Mouse (Mus musculus) CD8-positive naive resting alpha-beta T cell, adult 2 months (primary cell): Measurements from ENCODE around the gene Ebp.

Experiments
- DNase-seq, 2 experiments: peaks; one replicate each; pipeline ENCODE4 v3.0.0; 2022; ENCODE audit warnings: low read depth in 2 of 2, low spot score in 2 of 2

Ebp gene

GRCm38 (mm10) chrX:8193419-8193723 is at the start of gene Ebp:
Ebp (minus strand) TSS chrX:8193512.
- no peak for DNase-seq

DNA sequence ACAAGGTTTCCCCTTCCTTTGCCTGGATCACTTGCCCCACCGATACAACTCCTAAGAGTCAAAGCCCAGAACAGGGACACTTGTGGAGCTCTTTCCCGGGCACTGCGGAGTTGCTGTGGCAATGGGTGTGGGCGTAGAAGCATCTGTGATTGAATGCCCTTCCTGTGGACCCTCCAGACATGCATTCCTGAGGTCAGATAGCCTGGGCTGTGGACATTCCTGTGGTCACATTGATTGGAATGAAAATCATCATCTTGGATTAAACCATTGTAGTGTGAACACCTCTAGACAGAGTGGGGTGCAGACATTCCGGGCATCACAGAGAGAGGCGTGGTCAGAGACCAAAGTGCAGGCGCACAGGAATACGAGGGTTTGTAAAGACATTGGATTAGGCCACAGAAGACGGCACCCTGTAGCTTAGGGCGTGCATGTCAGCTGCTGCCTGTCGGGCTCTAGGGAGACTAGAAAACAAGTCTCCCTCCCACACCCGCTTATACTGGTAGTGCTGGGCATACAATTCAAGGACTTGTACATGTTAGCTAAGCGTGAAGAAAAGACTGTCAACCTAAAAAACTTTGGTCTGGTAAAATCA is 45.6 kb upstream of the Ebp start:
- no peak for DNase-seq

- DNase-seq = no peak
Observed at GRCm38 (mm10) chrX:8236704-8237103, 43.4 kb upstream of the Ebp start.

- no peak for DNase-seq
Observed at GRCm38 (mm10) chrX:8233602-8234001, 40.3 kb upstream of the Ebp start.

GRCm38 (mm10) chrX:8230272-8230671 is 37.0 kb upstream of the Ebp start:
- no peak for DNase-seq

GRCm38 (mm10) chrX:8223473-8223872 is 30.2 kb upstream of the Ebp start:
- DNase-seq = no peak

GRCm38 (mm10) chrX:8222678-8223421 is 29.5 kb upstream of the Ebp start:
- DNase-seq = no peak

- no peak for DNase-seq
Observed at GRCm38 (mm10) chrX:8222296-8222677, 29.0 kb upstream of the Ebp start.

- no peak for DNase-seq
Observed at GRCm38 (mm10) chrX:8219651-8220050, 26.3 kb upstream of the Ebp start.

- no peak for DNase-seq
Observed at GRCm38 (mm10) chrX:8218114-8218513, 24.8 kb upstream of the Ebp start.

- DNase-seq = no peak
Observed at GRCm38 (mm10) chrX:8217383-8217782, 24.1 kb upstream of the Ebp start.

DNA sequence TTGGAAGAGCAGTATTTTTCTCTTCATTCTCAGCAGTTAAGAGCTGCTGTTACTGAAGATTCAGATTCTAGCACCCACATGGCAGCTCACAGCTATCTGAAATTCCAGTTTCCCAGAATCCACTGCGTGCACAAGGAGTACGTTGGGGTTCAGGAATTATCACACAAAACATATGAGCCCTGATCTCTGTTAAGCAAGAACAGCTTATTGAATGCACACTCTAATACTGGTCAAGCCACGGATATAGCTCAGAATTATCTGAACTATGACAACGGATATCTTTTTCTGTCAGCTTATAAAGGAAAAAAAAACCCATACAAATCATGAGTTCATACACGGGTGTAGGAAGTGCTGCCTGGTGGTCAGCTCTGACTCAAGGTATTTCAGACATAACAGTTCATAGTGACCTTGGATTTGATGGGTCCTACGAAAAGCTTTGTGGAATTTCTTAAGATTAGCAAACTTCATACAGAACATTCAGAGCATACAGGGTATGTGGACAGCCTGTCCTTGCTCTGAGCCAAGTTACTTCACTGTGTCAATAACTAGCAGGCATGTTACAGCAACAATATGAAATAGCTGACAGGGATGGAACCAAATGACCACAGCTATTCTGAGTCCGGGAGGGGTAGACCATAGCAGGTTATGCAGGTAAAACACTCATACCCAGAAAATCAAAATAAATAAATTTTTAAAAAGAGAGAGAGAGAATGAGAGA is 18.3 kb upstream of the Ebp start:
- DNase-seq = no peak

DNA sequence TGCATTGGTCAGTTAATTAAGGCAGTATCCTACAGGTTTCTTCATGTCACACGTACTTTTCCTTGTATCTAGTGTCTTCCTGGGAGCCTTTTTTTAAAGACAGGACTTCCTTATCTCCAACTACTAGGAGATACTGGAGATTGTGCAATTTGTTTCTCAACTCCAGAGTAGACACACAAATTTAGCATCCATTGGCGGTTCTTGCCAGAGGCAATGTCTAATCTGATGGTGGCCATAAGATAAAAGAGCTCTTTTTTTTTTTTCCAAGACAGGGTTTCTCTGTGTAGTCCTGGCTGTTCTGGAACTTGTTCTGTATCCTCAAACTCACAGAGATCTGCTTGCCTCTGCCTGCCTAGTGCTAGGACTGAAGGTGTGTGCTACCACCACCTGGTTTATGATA is 16.4 kb upstream of the Ebp start:
- DNase-seq = no peak

DNA sequence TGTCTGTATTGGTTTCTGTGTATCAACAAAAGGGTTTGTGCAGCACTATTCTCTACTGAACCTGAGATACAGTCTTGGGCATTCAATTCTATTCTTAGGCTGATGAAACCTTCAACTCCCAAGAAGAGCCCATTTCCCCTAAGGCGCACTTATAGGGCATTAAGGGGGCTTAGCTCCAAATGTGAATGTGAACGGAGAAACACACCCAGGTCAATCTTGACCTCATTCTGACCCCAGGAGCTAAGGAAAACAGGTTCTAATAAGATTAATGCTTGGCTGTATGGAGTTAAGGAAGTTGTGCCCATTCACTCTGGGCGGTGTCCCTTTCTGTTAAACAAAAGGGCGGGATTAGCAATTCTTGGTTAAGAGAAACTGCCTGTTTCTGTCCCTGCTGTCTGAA is 13.9 kb upstream of the Ebp start:
- no peak for DNase-seq

DNA sequence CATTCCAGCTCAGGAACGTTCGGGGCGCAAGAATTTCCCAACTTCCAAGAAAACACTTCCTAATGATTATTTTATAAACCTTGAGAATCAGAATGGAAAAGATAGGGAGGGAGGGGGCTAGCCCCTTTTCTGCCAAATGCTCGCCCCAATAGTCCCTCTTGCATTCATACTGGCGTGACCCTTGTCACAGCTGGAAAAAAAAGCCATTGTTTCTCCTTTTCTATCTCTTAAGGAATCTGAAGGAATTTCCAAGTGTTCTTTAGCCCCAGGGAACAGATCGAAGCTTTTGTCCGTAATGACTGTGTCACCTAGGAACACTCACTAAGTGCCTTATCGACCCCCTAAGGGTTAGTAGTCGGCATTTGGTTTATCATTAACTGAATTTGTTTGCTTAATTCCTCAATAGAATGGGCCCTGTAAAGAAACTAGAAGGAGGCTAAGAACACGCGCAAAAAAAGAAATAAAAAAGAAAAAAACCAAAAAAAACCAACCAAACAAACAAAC is 13.4 kb upstream of the Ebp start:
- DNase-seq = no peak

DNA sequence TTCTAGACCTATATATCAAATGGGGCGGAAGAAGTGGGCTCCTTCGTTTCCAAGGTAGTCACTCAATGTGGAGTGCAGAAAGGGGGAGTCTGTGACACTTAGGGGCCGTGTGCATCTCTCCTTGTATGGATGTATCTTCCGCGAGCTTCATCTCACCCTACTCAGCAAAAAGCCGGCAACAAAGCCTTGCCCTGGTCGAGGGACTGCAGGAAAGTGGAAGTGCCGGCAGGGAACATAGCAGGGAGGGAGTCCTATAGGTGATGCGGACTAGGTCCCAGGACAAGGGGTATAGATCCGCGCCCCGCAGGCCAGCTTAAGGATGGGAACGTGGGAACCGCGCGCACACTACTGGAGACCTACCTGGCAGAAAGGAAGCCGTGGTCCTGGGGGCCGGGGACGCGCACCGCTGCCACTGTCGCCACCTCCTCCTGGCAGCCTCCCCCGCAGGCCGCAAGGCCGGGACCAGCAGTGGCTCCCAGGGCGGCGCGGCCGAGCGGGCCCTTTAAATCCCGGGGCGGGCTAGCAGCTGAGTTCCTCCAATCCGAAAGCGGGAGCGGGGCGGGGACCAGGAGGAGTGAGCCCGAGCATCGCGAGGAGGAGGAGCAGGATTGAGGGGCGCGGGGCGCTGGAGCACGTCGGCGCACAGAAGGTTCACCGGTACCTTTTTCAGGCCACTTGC is 12.8 kb upstream of the Ebp start, which contains the start of gene Porcn:
Gene Porcn, minus strand, starts transcription at position 511 of the 679 bp plus-strand sequence.
- no peak for DNase-seq

- no peak for DNase-seq
Observed at GRCm38 (mm10) chrX:8205551-8205950, 12.2 kb upstream of the Ebp start.

GRCm38 (mm10) chrX:8205088-8205487 is 11.8 kb upstream of the Ebp start:
- no peak for DNase-seq

DNA sequence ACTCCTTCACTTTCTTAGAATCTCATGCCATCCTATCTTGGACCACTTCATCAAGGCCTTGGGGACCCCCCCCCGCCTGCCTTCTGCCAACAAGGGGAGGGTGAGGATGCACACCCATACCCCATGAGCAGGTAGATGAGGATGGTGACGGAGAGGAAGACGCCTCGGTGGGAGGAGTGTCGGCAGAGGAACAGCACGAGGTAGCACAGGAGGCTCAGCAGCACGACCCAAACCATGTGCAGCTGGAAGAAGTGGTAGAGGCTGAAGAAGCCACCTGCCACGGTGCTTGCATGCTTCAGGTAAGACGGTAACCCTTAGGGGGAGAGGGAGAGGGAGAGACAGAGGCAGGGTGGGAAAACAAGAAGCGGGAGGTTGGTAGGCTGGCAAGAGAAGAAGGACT is 10.8 kb upstream of the Ebp start:
- no peak for DNase-seq

- no peak for DNase-seq
Observed at GRCm38 (mm10) chrX:8203105-8203504, 9.8 kb upstream of the Ebp start.

DNA sequence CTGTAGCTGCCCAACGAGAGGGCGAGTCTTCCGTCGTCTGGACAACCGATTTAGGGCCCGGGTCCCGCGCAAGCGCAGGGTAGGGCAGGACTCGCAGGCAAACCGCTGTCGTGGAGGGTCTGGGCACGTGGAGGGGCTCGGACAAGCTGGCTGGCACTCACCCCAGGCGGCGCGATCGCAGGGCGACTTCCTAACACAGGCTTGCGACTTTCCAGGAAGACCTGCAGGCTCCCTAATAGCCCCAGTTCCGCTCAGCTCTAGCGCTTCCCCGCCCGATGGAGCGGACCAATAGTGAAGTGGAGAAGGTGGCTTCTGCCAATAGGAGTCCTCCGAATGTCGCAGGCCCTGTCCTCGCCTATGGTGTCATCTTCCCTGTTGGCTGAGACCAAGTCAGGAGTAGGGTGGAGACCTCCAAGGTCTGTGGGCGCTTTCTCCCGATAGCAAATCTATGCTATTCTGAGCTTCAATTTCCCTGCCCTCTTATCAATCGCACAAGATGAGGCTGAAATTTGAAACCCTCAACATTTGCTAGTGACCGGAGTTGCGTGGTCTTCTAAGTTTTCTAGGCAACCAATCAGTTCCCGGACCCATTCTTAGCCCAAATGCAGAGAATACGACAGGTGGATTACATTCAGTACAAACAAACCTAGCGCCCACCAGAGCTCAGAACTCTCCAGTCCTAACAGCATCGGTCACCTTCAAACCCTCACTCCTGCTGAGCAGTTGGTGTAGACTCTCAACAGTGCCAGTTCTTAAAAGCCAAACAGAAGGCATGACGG is 483 bp downstream of the Ebp start:
- peak; percentile 60 to 64 for DNase-seq
